Mouse (Mus musculus): ENCODE results near the gene Fam210b. TPM values are rescaled to one million over a fixed set of nuclear protein-coding genes. Genes with fewer than 3 reads are reported as not detected.
"Not testable (repeated sequence)": the region's sequence is repeated elsewhere in the genome, so short reads cannot be mapped to it uniquely, and the experiment has no call there.

The Fam210b gene
- 10 to 100 TPM; 22.8 to 23.1 TPM for total RNA-seq (2021)
- long read RNA-seq, transcript Fam210b-201 (3 exons, 3,617 nt), result major isoform, 25 of 27 reads
- long read RNA-seq, partial matches to known transcripts, result 0 of 27 reads
- long read RNA-seq, other reads (novel, unspliced or antisense), result 2 of 27 reads

GRCm38 (mm10) chr2:172345258-172345738 is at the start of gene Fam210b:
Fam210b (plus strand) TSS chr2:172345565.
- DNase-seq (ENCODE audit: low spot score in 2 of 2), result peak; percentile 95 to 96

- no peak for DNase-seq (ENCODE audit: low spot score in 2 of 2)
Observed at GRCm38 (mm10) chr2:172298083-172298482, 47.3 kb upstream of the Fam210b start.

- DNase-seq (ENCODE audit: low spot score in 2 of 2), result no peak
Observed at GRCm38 (mm10) chr2:172298542-172298941, 46.8 kb upstream of the Fam210b start.

GRCm38 (mm10) chr2:172299126-172299921 is 46.0 kb upstream of the Fam210b start:
- no peak for DNase-seq (ENCODE audit: low spot score in 2 of 2)

- no peak for DNase-seq (ENCODE audit: low spot score in 2 of 2)
Observed at GRCm38 (mm10) chr2:172302396-172302795, 43.0 kb upstream of the Fam210b start.

DNA sequence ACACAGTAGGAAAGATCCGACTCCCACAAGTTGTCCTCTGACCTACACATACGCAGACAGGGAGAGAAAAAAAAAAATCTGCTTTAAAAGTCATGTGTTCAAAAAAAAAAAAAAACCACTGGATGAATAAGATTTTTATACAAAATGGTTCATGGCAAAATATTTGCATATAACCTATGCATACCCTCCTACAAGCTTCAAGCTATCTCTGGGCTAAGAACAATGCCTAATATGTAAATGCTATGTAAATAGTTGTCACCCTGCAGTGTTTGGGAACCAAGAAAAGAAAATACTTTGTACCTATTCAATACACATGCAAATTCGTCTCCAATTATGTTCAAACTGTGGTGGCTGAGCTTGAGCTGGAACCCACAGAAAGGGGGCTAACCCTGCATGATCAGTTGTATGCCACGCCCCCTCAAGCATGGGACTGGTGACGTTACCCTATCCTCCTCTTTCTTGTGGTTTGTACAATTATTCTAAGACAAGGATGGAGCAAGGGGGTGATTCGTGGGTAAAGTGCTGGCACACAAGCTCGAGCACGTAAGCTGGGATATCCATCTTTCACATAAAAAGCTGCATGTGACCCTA is 41.2 kb upstream of the Fam210b start:
- no peak for DNase-seq (ENCODE audit: low spot score in 2 of 2)

DNA sequence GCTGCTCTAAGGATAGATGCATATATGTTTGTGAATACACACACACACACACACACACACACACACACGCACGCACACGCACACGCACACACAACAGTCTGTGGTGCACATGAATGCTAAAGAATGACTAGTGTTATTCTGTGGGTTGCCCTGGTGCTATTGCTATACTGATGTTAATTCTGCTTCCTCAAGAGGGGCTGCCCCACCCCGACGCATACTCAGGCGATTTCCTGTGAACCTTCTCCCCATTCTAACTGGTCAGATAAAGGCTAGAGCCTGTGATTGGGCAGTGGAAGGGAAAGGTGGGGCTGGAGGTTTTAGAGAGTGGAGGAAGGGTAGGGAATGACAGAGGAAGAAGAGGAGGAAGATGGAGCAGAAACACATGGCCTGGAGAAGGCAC is 39.8 kb upstream of the Fam210b start:
- DNase-seq (ENCODE audit: low spot score in 2 of 2), result not testable (repeated sequence)

DNA sequence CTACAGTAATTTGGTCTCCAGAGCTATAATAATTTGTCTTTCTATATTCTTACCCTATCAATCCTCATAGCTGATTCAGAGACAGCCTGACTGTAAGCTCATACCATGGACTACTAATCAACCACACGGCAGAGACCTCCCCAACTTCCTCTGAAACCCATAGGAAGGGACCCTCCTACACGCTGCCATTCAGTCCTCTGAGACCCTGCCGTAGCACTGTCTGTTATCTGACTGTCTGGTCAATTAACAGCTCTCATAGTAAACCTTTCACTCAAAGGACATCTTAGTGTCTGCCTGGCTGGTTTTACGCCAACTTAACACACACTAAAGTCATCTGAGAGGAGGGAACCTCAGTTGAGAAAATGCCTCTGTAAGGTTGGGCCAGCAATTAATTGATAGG is 38.8 kb upstream of the Fam210b start:
- DNase-seq (ENCODE audit: low spot score in 2 of 2), result no peak

GRCm38 (mm10) chr2:172311731-172312130 is 33.6 kb upstream of the Fam210b start:
- DNase-seq (ENCODE audit: low spot score in 2 of 2), result no peak

DNA sequence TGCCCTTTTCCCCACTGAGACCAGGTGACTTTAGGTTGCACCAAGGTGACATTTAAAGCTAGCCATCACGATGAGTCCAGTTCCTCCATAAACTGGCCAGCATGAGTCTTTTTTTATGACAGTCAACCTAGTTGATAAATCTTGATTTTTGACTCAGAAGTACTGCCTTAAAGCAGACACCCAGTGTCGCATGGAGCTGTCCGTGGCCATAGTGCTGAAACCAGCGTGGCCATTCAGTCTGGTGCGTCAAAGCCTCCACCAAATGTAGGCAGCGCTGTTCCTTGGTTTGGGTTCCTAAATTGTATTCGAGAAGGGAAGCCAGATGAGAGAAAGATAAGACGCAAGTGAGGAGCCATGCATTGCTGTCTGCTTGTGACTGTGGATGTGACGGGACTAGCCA is 24.5 kb upstream of the Fam210b start:
- no peak for DNase-seq (ENCODE audit: low spot score in 2 of 2)

DNA sequence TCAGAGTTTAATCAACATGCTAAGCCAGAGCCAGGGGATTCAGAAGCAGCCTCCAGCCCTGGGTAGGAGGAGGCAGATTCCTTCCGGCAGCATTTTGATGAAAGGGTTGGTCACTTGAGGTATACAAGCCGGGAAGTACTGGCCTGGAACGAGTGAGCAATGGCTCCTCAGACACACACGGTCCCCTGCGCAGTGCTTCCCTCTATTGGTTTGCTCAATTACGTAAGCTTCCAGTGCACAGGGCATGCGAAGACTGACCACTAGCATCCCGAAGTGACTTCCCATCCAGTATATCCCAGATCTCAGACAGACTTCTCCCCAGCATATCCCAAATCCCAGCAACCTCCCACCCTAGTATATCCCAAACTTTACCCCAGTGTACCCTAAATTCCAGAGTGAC is 17.1 kb upstream of the Fam210b start:
- DNase-seq (ENCODE audit: low spot score in 2 of 2), result no peak

- DNase-seq (ENCODE audit: low spot score in 2 of 2), result peak; percentile 77 to 87
Observed at GRCm38 (mm10) chr2:172329179-172329578, 16.2 kb upstream of the Fam210b start.

- DNase-seq (ENCODE audit: low spot score in 2 of 2), result no peak
Observed at GRCm38 (mm10) chr2:172338206-172338942, 7.0 kb upstream of the Fam210b start.

DNA sequence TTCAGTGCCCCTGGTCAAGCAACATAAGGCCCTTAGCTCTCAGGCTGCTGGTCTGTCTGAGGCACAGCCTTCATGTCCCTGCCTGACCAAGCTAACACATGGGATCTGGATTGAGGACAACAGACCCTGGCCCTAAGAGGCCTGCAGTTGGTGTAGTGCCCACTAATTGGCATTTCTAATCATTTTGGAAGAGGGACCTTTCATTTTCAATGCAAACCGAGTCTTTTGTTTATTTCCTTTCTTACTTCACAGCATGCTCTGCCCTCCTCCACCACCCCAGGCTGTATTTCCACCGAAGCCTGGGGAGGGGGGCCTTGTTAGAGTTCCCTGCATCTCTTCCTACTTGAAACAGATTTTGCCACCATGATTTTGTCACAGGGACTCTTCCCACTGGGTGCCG is 4.4 kb upstream of the Fam210b start:
- DNase-seq (ENCODE audit: low spot score in 2 of 2), result no peak

DNA sequence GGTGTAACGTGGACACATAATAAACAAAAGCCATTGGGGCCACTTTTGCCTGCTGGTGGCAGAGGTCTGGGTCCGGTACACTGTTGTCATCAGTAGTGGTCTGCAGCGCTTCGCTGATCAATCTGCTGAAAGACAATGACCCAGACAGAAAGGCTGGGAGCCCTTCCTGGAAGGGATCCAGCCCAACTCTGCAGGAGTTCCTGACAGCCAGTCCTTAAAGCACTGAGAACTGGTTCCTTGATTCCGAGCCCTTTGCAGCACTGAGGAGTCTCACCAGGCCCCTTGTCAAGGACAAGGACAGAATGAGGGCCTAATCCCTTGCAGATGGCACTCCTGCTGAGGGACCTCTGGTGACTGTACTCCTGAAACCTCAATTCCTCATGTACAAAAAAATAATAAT is 3.8 kb upstream of the Fam210b start:
- DNase-seq (ENCODE audit: low spot score in 2 of 2), result no peak

DNA sequence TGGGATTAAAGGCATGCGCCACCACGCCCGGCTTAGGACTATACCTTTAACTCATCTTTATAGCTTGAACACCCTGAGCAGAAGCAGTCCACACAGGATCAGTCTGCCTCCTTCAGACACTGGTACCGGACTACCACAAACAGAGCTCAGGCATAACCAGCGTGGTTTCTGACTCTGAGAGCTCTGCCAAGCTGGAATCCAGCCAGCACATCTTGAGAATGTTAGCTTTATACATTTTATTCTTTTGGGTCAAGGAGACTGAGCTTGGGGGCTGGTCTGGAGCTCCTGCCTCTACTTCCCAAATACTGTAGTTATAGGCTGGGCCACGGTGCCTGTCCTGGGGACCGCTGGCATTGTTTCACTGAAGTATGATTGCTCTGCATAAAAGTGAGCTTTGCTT is 1.6 kb upstream of the Fam210b start:
- no peak for DNase-seq (ENCODE audit: low spot score in 2 of 2)

DNA sequence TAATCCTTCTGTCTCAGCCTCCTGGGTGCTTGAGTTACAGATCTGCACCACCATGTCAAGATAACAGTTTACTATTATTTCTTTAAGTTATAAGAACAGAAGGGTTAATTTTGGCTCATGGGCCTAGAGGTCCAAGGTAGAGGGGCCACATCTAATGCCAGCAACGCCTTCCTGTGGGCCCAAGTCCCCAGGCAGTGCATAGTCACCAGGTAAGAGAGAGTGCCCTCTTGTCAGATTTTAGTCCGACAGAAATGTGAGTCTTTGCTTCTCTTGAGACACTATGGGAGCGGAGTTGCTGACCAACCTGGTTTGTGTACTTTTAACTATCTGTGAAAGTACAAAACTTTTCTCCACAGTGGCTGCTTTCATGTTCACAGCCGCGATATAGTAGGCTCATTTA is 696 bp upstream of the Fam210b start:
- no peak for DNase-seq (ENCODE audit: low spot score in 2 of 2)

GRCm38 (mm10) chr2:172346034-172346929 is 917 bp downstream of the Fam210b start:
- peak in 1 of 2 experiments; percentile 45 for DNase-seq (ENCODE audit: low spot score in 2 of 2)

DNA sequence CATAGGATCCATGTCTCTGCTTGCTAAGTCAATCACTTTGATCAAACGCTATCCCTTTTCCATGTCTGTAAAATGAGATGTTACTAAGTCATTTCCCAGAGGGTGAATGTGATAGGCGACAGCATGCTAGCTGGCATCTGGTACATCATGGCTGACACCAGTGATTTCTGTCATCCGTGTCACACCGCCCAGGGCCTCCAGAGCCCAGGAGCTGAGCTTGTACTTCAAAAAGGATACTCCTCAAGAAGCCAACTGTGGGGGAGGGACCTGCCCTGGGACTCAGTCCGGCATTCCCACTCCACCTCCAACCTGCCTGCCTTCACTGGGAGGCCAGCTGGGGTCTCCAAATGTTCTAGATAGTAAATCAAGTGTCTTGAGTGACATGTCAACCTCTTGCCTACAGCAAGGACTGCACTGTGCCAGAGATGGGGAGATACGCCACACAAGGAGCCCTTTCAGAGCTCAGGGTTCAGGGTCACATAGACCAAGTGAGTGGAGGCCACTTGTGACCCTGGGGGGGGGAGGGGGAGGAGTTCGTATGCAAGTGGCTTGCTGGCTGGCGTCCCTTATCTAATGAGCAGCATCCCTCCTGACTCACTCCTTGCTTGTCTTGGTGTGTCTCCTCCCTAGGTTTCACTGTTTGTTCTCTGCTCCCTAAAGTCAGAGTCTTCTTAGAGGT is 1.7 kb downstream of the Fam210b start:
- no peak for DNase-seq (ENCODE audit: low spot score in 2 of 2)

- peak; percentile 27 to 46 for DNase-seq (ENCODE audit: low spot score in 2 of 2)
Observed at GRCm38 (mm10) chr2:172348297-172348950, 3.1 kb downstream of the Fam210b start.
